In genomic region chr10:60019299-60019698, GRCm38 (mm10) we compare ENCODE assay signal across 30 mouse cellular contexts. TPM values are rescaled to one million over a fixed set of nuclear protein-coding genes. Genes with fewer than 3 reads are reported as not detected.
DNase-seq lines count a peak whose midpoint lies in the region; ATAC-seq and TF ChIP-seq lines count a peak whose summit lies in the region.
"Had no signal": no experiment of that assay in that cellular context is flagged by ENCODE, and none has a peak within 500 bp of the region (broad histone marks: within the 10 kb centered on the region; RNA-seq: fewer than 3 reads in every experiment).

No protein-coding gene starts in this region.

- DNase-seq in heart, adult 2 months = no peak
- no peak for DNase-seq in heart, adult 8-10 months (ENCODE audit: low spot score)
- no peak for DNase-seq in left cerebral cortex, adult 2 months (ENCODE audit: extremely low spot score in 1 of 2, low spot score in 2 of 2)
- no peak for DNase-seq in left cerebral cortex, adult 9 months (ENCODE audit: low spot score in 2 of 2)
- DNase-seq in midbrain, postnatal 0 days (ENCODE audit: low spot score) = no peak
- DNase-seq in midbrain, embryonic 14.5 days = no peak
- DNase-seq in limb, embryonic 10.5 days (ENCODE audit: low spot score) = no peak
- no peak for DNase-seq in retina, embryonic 14.5 days (ENCODE audit: low spot score)
- DNase-seq: adrenal gland, postnatal 10 days; B cell, adult 2 months; cerebellum, adult 11-12 months; cerebellum, adult 9-11 months; embryo, embryonic 11 days; heart, postnatal 36 days; kidney, adult 9 months; kidney, postnatal 25 days; liver; lung, postnatal 10 days; retina, postnatal 1 day; right cerebral cortex, postnatal 14 days; thymus, postnatal 14 days had no signal

- WGBS in heart, adult 2 months = 83% methylated on average over 2 of the region's 2 CpGs
- WGBS in midbrain, postnatal 0 days = 74% methylated on average over 2 of the region's 2 CpGs
- WGBS in midbrain, embryonic 14.5 days = 79% methylated on average over 2 of the region's 2 CpGs
- 77% methylated on average over 2 of the region's 2 CpGs for WGBS in limb, embryonic 10.5 days

- TF ChIP-seq POLR2A in heart, adult 2 months (IDR thresholded peaks at IDR 0.05; ENCODE audit: insufficient read depth, low read depth, low read length) = no peak

- no peaks in the 10 kb centered on the region for H3K9me3 ChIP-seq in midbrain, postnatal 0 days (ENCODE audit: low read length)
- no peaks in the 10 kb centered on the region for H3K9me3 ChIP-seq in midbrain, embryonic 14.5 days (ENCODE audit: control insufficient read depth, low read length)
- no peaks in the 10 kb centered on the region for H3K9me3 ChIP-seq in limb, embryonic 10.5 days (replicated peaks)
- H3K9me3 ChIP-seq: embryonic facial prominence, embryonic 13.5 days; forebrain, embryonic 10.5 days; forebrain, embryonic 15.5 days; hindbrain, embryonic 12.5 days; liver, embryonic 15.5 days; stomach, embryonic 15.5 days had no signal

- ATAC-seq in midbrain, postnatal 0 days (ENCODE audit: low FRiP score) = no peak
- no peak for ATAC-seq in midbrain, embryonic 14.5 days (ENCODE audit: low FRiP score, low TSS enrichment)
- ATAC-seq: forebrain, embryonic 15.5 days; hindbrain, postnatal 0 days; intestine, embryonic 16.5 days had no signal

- H3K4me3 ChIP-seq in heart, adult 2 months = no peak overlapping the region
- H3K4me3 ChIP-seq in left cerebral cortex, adult 2 months = no peak overlapping the region
- no peak overlapping the region for H3K4me3 ChIP-seq in midbrain, postnatal 0 days (ENCODE audit: low read depth, low read length)
- no peak overlapping the region for H3K4me3 ChIP-seq in midbrain, embryonic 14.5 days (replicated peaks; ENCODE audit: low read depth, low read length)
- no peak overlapping the region for H3K4me3 ChIP-seq in limb, embryonic 10.5 days
- H3K4me3 ChIP-seq: embryonic facial prominence, embryonic 13.5 days; forebrain, embryonic 10.5 days; forebrain, embryonic 15.5 days; hindbrain, embryonic 12.5 days; liver, embryonic 15.5 days; stomach, embryonic 15.5 days had no signal

- H3K79me2 ChIP-seq in heart, adult 2 months (replicated peaks; ENCODE audit: control insufficient read depth, insufficient read depth, low read length) = no peaks in the 10 kb centered on the region

- no peak for TF ChIP-seq EP300 in heart, adult 2 months (IDR thresholded peaks at IDR 0.05; ENCODE audit: insufficient read depth, low read depth, low read length)

- H3K9ac ChIP-seq in heart, adult 2 months (ENCODE audit: low read depth, low read length) = no peak overlapping the region
- no peak overlapping the region for H3K9ac ChIP-seq in midbrain, postnatal 0 days (replicated peaks; ENCODE audit: low read length, poor library complexity, severe bottlenecking)
- no peak overlapping the region for H3K9ac ChIP-seq in midbrain, embryonic 14.5 days (replicated peaks; ENCODE audit: low read length)
- H3K9ac ChIP-seq: embryonic facial prominence, embryonic 13.5 days; forebrain, embryonic 15.5 days; hindbrain, embryonic 12.5 days; liver, embryonic 15.5 days; stomach, embryonic 15.5 days had no signal

- H3K4me1 ChIP-seq in heart, adult 2 months (ENCODE audit: control insufficient read depth, insufficient read depth, low read length) = no peaks in the 10 kb centered on the region
- H3K4me1 ChIP-seq in midbrain, postnatal 0 days (ENCODE audit: insufficient read depth, low read length) = no peaks in the 10 kb centered on the region
- H3K4me1 ChIP-seq in midbrain, embryonic 14.5 days (ENCODE audit: control insufficient read depth, insufficient read depth, low read length) = no peaks in the 10 kb centered on the region
- no peaks in the 10 kb centered on the region for H3K4me1 ChIP-seq in limb, embryonic 10.5 days
- H3K4me1 ChIP-seq: embryonic facial prominence, embryonic 13.5 days; forebrain, embryonic 10.5 days; forebrain, embryonic 15.5 days; hindbrain, embryonic 12.5 days; stomach, embryonic 15.5 days had no signal

- no peak overlapping the region for H3K27ac ChIP-seq in heart, adult 2 months
- no peak overlapping the region for H3K27ac ChIP-seq in left cerebral cortex, adult 2 months
- no peak overlapping the region for H3K27ac ChIP-seq in midbrain, postnatal 0 days (ENCODE audit: low read depth, low read length)
- no peak overlapping the region for H3K27ac ChIP-seq in midbrain, embryonic 14.5 days (replicated peaks; ENCODE audit: low read depth, low read length)
- no peak overlapping the region for H3K27ac ChIP-seq in limb, embryonic 10.5 days
- H3K27ac ChIP-seq: embryonic facial prominence, embryonic 13.5 days; forebrain, embryonic 10.5 days; forebrain, embryonic 15.5 days; hindbrain, embryonic 12.5 days; hindbrain, postnatal 0 days; liver, embryonic 15.5 days; stomach, embryonic 15.5 days had no signal

- no peaks in the 10 kb centered on the region for H3K27me3 ChIP-seq in heart, adult 2 months (ENCODE audit: control insufficient read depth, insufficient read depth, low read length)
- H3K27me3 ChIP-seq in midbrain, postnatal 0 days (ENCODE audit: insufficient read depth, low read length) = no peaks in the 10 kb centered on the region
- H3K27me3 ChIP-seq in midbrain, embryonic 14.5 days (ENCODE audit: control insufficient read depth, insufficient read depth, low read length) = no peaks in the 10 kb centered on the region
- H3K27me3 ChIP-seq in limb, embryonic 10.5 days (ENCODE audit: low read depth, poor library complexity, severe bottlenecking) = no peaks in the 10 kb centered on the region
- H3K27me3 ChIP-seq: embryonic facial prominence, embryonic 13.5 days; forebrain, embryonic 15.5 days; hindbrain, embryonic 12.5 days; liver, embryonic 15.5 days; stomach, embryonic 15.5 days had no signal

- no peaks in the 10 kb centered on the region for H3K36me3 ChIP-seq in heart, adult 2 months (ENCODE audit: control insufficient read depth, insufficient read depth, low read length)
- H3K36me3 ChIP-seq in midbrain, postnatal 0 days (ENCODE audit: insufficient read depth, low read length) = peaks cover 5% of the 10 kb centered on the region
- H3K36me3 ChIP-seq in midbrain, embryonic 14.5 days (ENCODE audit: control insufficient read depth, insufficient read depth, low read length) = peaks cover 32% of the 10 kb centered on the region
- H3K36me3 ChIP-seq in limb, embryonic 10.5 days = peaks cover 60% of the 10 kb centered on the region

- no peak overlapping the region for H3K4me2 ChIP-seq in midbrain, postnatal 0 days (ENCODE audit: low read depth, low read length, poor library complexity, severe bottlenecking)
- H3K4me2 ChIP-seq in midbrain, embryonic 14.5 days (ENCODE audit: low read length) = no peak overlapping the region
- H3K4me2 ChIP-seq: embryonic facial prominence, embryonic 13.5 days; forebrain, embryonic 15.5 days; hindbrain, embryonic 12.5 days; liver, embryonic 15.5 days; midbrain, embryonic 11.5 days; stomach, embryonic 15.5 days had no signal

- intact Hi-C loops in heart, adult 2 months (cut with DNase I) = no loop called here
- intact Hi-C loops in left cerebral cortex, adult 2 months (cut with DNase I) = no loop called here

- TF ChIP-seq CTCF in heart, adult 2 months (IDR thresholded peaks at IDR 0.05) = peak; percentile 44
- TF ChIP-seq CTCF in left cerebral cortex, adult 2 months (IDR thresholded peaks at IDR 0.05) = peak; percentile 23
- TF ChIP-seq CTCF in midbrain, postnatal 0 days (IDR thresholded peaks at IDR 0.05) = peak; percentile 26; the same call in 1 of the 2 replicates

RNA-seq across cellular contexts. Expression of gene Anapc16, which starts 16.4 kb away (rescaled TPM):
- 10 to 100 TPM; 58.6 to 70.1 TPM for total RNA-seq in heart, adult 2 months (2021)
- polyA plus RNA-seq in heart, adult 2 months (2012; rRNA removed) = 90.3 and 103 TPM in 2 replicates
- 10 to 100 TPM; 59.0 to 88.1 (median 74.3) TPM for total RNA-seq in heart, adult 8-10 months (2022)
- 10 to 100 TPM; 61.5 to 68.6 TPM for total RNA-seq in left cerebral cortex, adult 2 months (2021)
- total RNA-seq in midbrain, postnatal 0 days (2014; rRNA removed) = 56.9 and 57.4 TPM in 2 replicates
- 109 and 118 TPM in 2 replicates for polyA plus RNA-seq in midbrain, postnatal 0 days (2015; fragmentation: Nextera tagmentation; extraction: Ambion mirVana)
- 97.2 and 105 TPM in 2 replicates for polyA plus RNA-seq in midbrain, embryonic 14.5 days (2014; fragmentation: Nextera tagmentation; extraction: Ambion mirVana)
- polyA plus RNA-seq in limb, embryonic 10.5 days (2016; fragmentation: Nextera tagmentation; extraction: Ambion mirVana) = 103 and 111 TPM in 2 replicates

RNA-seq across cellular contexts. Expression of gene Ascc1, which starts 16.7 kb away (rescaled TPM):
- 10 to 100 TPM; 20.5 to 24.1 TPM for total RNA-seq in heart, adult 2 months (2021)
- 22.5 and 36.6 TPM in 2 replicates for polyA plus RNA-seq in heart, adult 2 months (2012; rRNA removed)
- 10 to 100 TPM; 22.3 to 26.7 (median 24.4) TPM for total RNA-seq in heart, adult 8-10 months (2022)
- 10 to 100 TPM; 13.2 to 15.1 TPM for total RNA-seq in left cerebral cortex, adult 2 months (2021)
- 12.3 and 13.5 TPM in 2 replicates for total RNA-seq in midbrain, postnatal 0 days (2014; rRNA removed)
- polyA plus RNA-seq in midbrain, postnatal 0 days (2015; fragmentation: Nextera tagmentation; extraction: Ambion mirVana) = 50.1 TPM in 2 replicates
- 48.2 and 48.4 TPM in 2 replicates for polyA plus RNA-seq in midbrain, embryonic 14.5 days (2014; fragmentation: Nextera tagmentation; extraction: Ambion mirVana)
- polyA plus RNA-seq in limb, embryonic 10.5 days (2016; fragmentation: Nextera tagmentation; extraction: Ambion mirVana) = 32.1 and 36.5 TPM in 2 replicates
